Mouse (Mus musculus): ENCODE results near the gene Zfp239.

- TF ChIP-seq GATA1 (IDR thresholded peaks at IDR 0.05; ENCODE audit: borderline replicate concordance, low read length) (no peak), FLI1 (IDR thresholded peaks at IDR 0.05; ENCODE audit: low read length) (no peak)
Observed at GRCm38 (mm10) chr6:117888642-117889096, 26.8 kb downstream of the Zfp239 start.
